In genomic region chr8:8103492-8103891, GRCm38 (mm10) we compare ENCODE assay signal across 25 mouse cellular contexts.
DNase-seq lines count a peak whose midpoint lies in the region; ATAC-seq and TF ChIP-seq lines count a peak whose summit lies in the region.
"Had no signal": no experiment of that assay in that cellular context is flagged by ENCODE, and none has a peak within 500 bp of the region (broad histone marks: within the 10 kb centered on the region; RNA-seq: fewer than 3 reads in every experiment).

No protein-coding gene starts in this region.

- H3K4me3 ChIP-seq in intestine, embryonic 15.5 days (replicated peaks) = no peak overlapping the region
- H3K4me3 ChIP-seq in intestine, postnatal 0 days (ENCODE audit: low read depth, low read length) = no peak overlapping the region
- no peak overlapping the region for H3K4me3 ChIP-seq in limb, embryonic 12.5 days (replicated peaks)
- no peak overlapping the region for H3K4me3 ChIP-seq in limb, embryonic 14.5 days (replicated peaks; ENCODE audit: low read length)
- no peak overlapping the region for H3K4me3 ChIP-seq in forebrain, embryonic 12.5 days (replicated peaks)
- H3K4me3 ChIP-seq: embryonic facial prominence, embryonic 10.5 days; embryonic facial prominence, embryonic 12.5 days had no signal

- TF ChIP-seq POLR2A in limb, embryonic 14.5 days (IDR thresholded peaks at IDR 0.05; ENCODE audit: borderline replicate concordance, extremely low read depth, insufficient read depth, insufficient read length) = no peak

- H3K27me3 ChIP-seq in intestine, embryonic 15.5 days (replicated peaks) = no peaks in the 10 kb centered on the region
- no peaks in the 10 kb centered on the region for H3K27me3 ChIP-seq in intestine, postnatal 0 days (replicated peaks; ENCODE audit: control insufficient read depth, insufficient read depth, low read length)
- H3K27me3 ChIP-seq in limb, embryonic 12.5 days = peaks cover 6% of the 10 kb centered on the region; the same call in 1 of the 2 replicates
- 0 out of 2 replicates have a peak, but pooled peaks cover 6% of the 10 kb centered on the region for H3K27me3 ChIP-seq in limb, embryonic 14.5 days (ENCODE audit: control insufficient read depth, insufficient read depth, low read length)
- no peaks in the 10 kb centered on the region for H3K27me3 ChIP-seq in forebrain, embryonic 12.5 days
- H3K27me3 ChIP-seq: CH12.LX; embryonic facial prominence, embryonic 12.5 days; Patski had no signal

- intact Hi-C loops in left cerebral cortex, postnatal 10 days (cut with DNase I) = no loop called here

- peak; percentile 66 for DNase-seq in forelimb bud, embryonic 11.5 days (ENCODE audit: low read depth, low spot score)
- DNase-seq in limb, embryonic 14.5 days (ENCODE audit: low spot score) = peak; percentile 74
- DNase-seq in kidney, postnatal 4 days = no peak
- DNase-seq in left cerebral cortex, postnatal 10 days (ENCODE audit: extremely low spot score in 1 of 2, low spot score in 2 of 2) = no peak
- DNase-seq: adrenal gland, adult 8-10 months; adrenal gland, postnatal 14 days; adrenal gland, postnatal 36 days; B cell, adult 2 months; cerebellum, adult 11-12 months; cerebellum, adult 2 months; cerebellum, adult 9-10 months; cerebellum, postnatal 10 days; cerebellum, postnatal 25 days had no signal

- no peak overlapping the region for H3K27ac ChIP-seq in intestine, embryonic 15.5 days
- H3K27ac ChIP-seq in intestine, postnatal 0 days (ENCODE audit: low read depth, low read length) = no peak overlapping the region
- no peak overlapping the region for H3K27ac ChIP-seq in limb, embryonic 12.5 days
- H3K27ac ChIP-seq in limb, embryonic 14.5 days (replicated peaks; ENCODE audit: low read depth, low read length) = no peak overlapping the region
- H3K27ac ChIP-seq in forebrain, embryonic 12.5 days = no peak overlapping the region
- H3K27ac ChIP-seq: embryonic facial prominence, embryonic 10.5 days; embryonic facial prominence, embryonic 12.5 days had no signal

- H3K4me1 ChIP-seq in intestine, embryonic 15.5 days (replicated peaks) = peaks cover 2% of the 10 kb centered on the region; the same call in 1 of the 2 replicates
- no peaks in the 10 kb centered on the region for H3K4me1 ChIP-seq in intestine, postnatal 0 days (replicated peaks; ENCODE audit: control insufficient read depth, insufficient read depth, low read length)
- H3K4me1 ChIP-seq in limb, embryonic 12.5 days (replicated peaks) = peaks cover 26% of the 10 kb centered on the region
- peaks cover 26% of the 10 kb centered on the region for H3K4me1 ChIP-seq in limb, embryonic 14.5 days (ENCODE audit: control insufficient read depth, insufficient read depth, low read length)
- no peaks in the 10 kb centered on the region for H3K4me1 ChIP-seq in forebrain, embryonic 12.5 days
- H3K4me1 ChIP-seq: embryonic facial prominence, embryonic 12.5 days had no signal

- ATAC-seq in intestine, embryonic 15.5 days = 0 out of 2 replicates have a peak, but pooled peaks have one; percentile 32
- no peak for ATAC-seq in intestine, postnatal 0 days
- ATAC-seq in limb, embryonic 12.5 days (ENCODE audit: insufficient number of reproducible peaks, insufficient read depth, low FRiP score, low TSS enrichment, low read depth) = peak; percentile 74; the same call in 1 of the 2 replicates
- ATAC-seq in limb, embryonic 14.5 days (ENCODE audit: low FRiP score, low read depth) = peak; percentile 51; the same call in 1 of the 2 replicates
- no peak for ATAC-seq in forebrain, embryonic 12.5 days (ENCODE audit: low FRiP score)
- ATAC-seq: activated CD4-positive, CD25-positive, alpha-beta regulatory T cell, adult 4 months; CD4-positive, CD25-positive, alpha-beta regulatory T cell, adult 4 months; forebrain, embryonic 14.5 days; Patski had no signal

- TF ChIP-seq CTCF in intestine, postnatal 0 days (IDR thresholded peaks at IDR 0.05; ENCODE audit: low read depth) = no peak

- no peak overlapping the region for H3K9ac ChIP-seq in intestine, embryonic 15.5 days
- no peak overlapping the region for H3K9ac ChIP-seq in intestine, postnatal 0 days (ENCODE audit: low read depth, low read length)
- no peak overlapping the region for H3K9ac ChIP-seq in limb, embryonic 12.5 days (replicated peaks)
- no peak overlapping the region for H3K9ac ChIP-seq in limb, embryonic 14.5 days (ENCODE audit: low read depth, low read length, severe bottlenecking)
- no peak overlapping the region for H3K9ac ChIP-seq in forebrain, embryonic 12.5 days
- H3K9ac ChIP-seq: embryonic facial prominence, embryonic 12.5 days had no signal

- 40% methylated on average over 3 of the region's 3 CpGs for WGBS in intestine, embryonic 15.5 days
- 52% methylated on average over 3 of the region's 3 CpGs for WGBS in intestine, postnatal 0 days
- WGBS in limb, embryonic 12.5 days = 14% methylated on average over 3 of the region's 3 CpGs
- 13% methylated on average over 3 of the region's 3 CpGs for WGBS in limb, embryonic 14.5 days
- WGBS in forebrain, embryonic 12.5 days = 83% methylated on average over 3 of the region's 3 CpGs

- no peaks in the 10 kb centered on the region for H3K36me3 ChIP-seq in intestine, embryonic 15.5 days
- no peaks in the 10 kb centered on the region for H3K36me3 ChIP-seq in intestine, postnatal 0 days (ENCODE audit: control insufficient read depth, insufficient read depth)
- no peaks in the 10 kb centered on the region for H3K36me3 ChIP-seq in limb, embryonic 12.5 days
- H3K36me3 ChIP-seq in limb, embryonic 14.5 days (ENCODE audit: control insufficient read depth, insufficient read depth, low read length) = no peaks in the 10 kb centered on the region
- no peaks in the 10 kb centered on the region for H3K36me3 ChIP-seq in forebrain, embryonic 12.5 days (replicated peaks)
- H3K36me3 ChIP-seq: embryonic facial prominence, embryonic 10.5 days; embryonic facial prominence, embryonic 12.5 days; G1E had no signal

- no peak overlapping the region for H3K4me2 ChIP-seq in intestine, embryonic 15.5 days (replicated peaks)
- H3K4me2 ChIP-seq in intestine, postnatal 0 days (replicated peaks; ENCODE audit: low read depth) = no peak overlapping the region
- no peak overlapping the region for H3K4me2 ChIP-seq in limb, embryonic 12.5 days
- H3K4me2 ChIP-seq in limb, embryonic 14.5 days (replicated peaks; ENCODE audit: low read depth, low read length, severe bottlenecking) = no peak overlapping the region
- no peak overlapping the region for H3K4me2 ChIP-seq in forebrain, embryonic 12.5 days
- H3K4me2 ChIP-seq: embryonic facial prominence, embryonic 12.5 days had no signal

- H3K9me3 ChIP-seq in intestine, embryonic 15.5 days = no peaks in the 10 kb centered on the region
- H3K9me3 ChIP-seq in intestine, postnatal 0 days (ENCODE audit: control insufficient read depth) = no peaks in the 10 kb centered on the region
- no peaks in the 10 kb centered on the region for H3K9me3 ChIP-seq in limb, embryonic 12.5 days
- H3K9me3 ChIP-seq in limb, embryonic 14.5 days (ENCODE audit: control insufficient read depth, low read length) = no peaks in the 10 kb centered on the region
- H3K9me3 ChIP-seq in forebrain, embryonic 12.5 days = no peaks in the 10 kb centered on the region
- H3K9me3 ChIP-seq: embryonic facial prominence, embryonic 10.5 days; embryonic facial prominence, embryonic 12.5 days; G1E had no signal

Comparison
In these comparisons a context has a peak if more than half of its experiments do, and no peak if none do; other contexts are left out.
1. ATAC-seq: peak in intestine, embryonic 15.5 days (single experiment), limb, embryonic 12.5 days (single experiment) and limb, embryonic 14.5 days (single experiment); none in intestine, postnatal 0 days (single experiment) and forebrain, embryonic 12.5 days (single experiment).
2. DNase-seq: peak in forelimb bud, embryonic 11.5 days (single experiment) and limb, embryonic 14.5 days (single experiment); none in kidney, postnatal 4 days (0 of 2) and left cerebral cortex, postnatal 10 days (0 of 2).